Mouse (Mus musculus): ENCODE measurements at regions not wholly inside any gene's neighbourhood (a gene's known extent, or its start where the extent isn't known, plus 50 kb on each side); places are given as distances from the start of the nearest gene placed in this dataset.

DNA sequence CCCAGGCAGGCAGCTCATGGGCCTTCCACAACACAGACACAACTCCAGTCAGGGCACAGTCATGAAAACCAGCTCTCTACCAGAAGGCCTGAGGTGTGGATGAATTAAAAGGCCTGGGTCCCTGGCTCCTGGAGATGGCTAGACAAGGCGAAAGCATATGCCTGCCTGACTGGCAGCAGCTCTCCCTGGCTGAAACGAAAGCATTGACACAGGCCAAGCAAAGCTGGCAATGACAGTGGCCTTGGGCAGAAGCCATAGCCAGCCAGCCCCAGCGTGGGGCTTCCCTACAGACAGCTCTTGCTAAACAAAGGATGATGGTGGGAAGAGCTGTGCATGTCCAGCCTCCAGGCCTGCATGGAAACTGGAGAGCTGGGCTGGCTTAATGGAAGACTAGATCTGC is 396.9 kb upstream of the Clint1 start:
- DNase-seq = peak; percentile 97

DNA sequence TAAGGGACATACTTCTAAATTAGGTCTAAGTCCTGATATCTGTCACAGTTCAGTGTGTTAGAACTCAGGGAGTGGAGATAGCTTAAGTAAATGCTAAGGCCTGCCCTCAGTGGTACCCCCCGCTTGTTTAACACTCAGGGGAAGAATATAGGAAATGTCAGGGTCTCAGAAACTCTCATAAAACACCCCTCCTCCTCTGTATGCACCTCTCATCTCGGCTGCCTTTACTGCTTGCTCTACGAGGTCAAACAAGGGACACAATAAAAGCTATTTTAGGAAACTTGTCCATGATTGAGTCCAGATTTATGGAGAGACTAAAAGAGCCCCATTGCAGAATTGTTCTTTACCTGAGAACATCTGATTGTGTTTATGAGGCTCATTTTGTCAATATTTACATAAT is 395.1 kb upstream of the Clint1 start:
- no peak for DNase-seq

DNA sequence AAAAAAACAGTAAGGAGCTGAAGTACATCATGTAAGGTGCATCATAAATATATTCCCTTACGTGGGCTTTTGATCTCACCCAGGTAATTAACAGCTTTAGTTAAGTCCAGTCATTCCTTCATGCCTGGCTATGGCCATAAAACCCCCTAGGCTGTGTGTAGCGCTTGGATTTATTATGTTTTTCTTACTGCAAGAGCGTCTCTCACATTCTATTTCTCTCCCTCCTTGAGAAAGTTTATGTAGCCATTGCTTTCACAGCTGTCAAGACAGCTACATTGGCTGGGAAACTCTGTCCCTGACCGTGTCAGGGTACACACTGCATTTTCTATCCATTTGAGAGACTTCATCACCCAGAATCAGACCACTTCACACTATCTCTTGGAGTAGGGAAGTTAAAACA is 394.3 kb upstream of the Clint1 start:
- DNase-seq = no peak

DNA sequence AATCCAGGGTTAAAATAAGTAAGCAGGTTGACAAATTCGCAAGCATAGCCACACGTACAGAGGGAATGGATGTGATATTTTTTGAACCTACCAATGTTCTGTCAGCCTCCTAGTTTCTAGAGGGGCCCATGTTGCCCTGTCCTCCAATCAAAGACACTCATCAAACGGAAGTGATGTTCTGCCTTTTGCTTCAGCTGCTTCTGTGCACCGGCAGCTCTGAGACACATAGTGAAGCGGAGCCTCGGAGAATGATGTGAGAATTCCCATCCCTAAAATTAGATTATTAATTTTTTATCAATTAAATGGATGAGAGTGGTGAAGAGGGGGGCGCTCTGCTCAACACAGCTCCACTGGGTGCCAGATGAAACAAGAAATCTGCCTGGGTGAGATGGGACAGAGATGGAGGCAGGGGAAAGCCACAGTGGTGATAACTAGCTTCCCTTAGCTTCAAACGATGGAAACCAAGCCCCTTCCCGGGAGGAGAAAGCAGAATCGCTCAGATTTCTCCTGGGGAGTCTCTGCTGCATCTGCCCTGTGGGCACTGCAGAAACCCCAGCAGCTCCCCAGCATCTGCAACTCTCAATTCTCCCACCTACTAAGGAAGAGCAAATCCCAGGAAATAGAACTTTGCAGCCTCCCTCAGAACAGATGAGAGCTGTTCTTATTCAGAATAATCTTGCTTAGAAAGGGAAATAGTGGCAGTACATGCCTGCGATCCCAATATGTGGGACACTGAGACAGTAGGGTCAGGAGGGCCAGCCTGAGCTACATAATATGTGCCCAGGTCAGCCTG is 391.7 kb upstream of the Clint1 start:
- no peak for DNase-seq

DNA sequence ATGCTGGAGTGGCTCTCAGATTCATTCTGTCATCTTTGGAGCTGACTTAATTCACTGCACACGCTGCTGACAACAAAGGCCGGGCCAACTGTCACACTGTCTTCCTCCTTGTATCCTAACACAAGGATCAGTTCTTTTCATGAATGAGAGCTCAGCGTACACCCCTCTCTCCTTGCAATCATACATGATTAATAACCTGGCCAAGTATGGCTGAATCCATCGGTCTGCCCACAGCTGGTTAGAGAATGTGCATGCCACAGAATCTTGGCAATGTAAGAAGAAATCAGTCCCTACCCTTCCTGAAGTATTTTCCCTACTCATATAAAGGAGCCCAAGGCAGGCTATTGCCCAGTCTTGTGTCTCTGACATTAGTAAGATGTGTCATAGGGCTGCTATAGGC is 387.4 kb upstream of the Clint1 start:
- no peak for DNase-seq

DNA sequence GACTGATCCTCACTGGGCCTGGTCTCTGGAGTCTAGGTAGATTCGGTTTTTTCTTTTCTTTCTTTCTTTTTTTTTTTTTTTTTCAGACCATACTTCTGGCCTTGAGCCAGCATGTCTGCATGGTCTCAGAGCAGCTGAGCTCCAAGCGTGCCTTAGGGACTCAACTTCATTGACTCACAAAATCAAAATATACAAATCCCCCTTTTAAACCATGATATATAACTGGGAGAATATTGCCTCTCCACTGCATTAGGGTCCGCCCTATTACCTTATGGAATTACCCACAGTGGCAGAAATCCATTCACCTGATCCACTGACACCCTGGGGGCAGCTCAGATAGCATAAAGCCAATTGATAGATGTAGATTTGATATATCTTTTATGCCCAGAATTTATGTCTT is 385.5 kb upstream of the Clint1 start:
- DNase-seq = no peak

DNA sequence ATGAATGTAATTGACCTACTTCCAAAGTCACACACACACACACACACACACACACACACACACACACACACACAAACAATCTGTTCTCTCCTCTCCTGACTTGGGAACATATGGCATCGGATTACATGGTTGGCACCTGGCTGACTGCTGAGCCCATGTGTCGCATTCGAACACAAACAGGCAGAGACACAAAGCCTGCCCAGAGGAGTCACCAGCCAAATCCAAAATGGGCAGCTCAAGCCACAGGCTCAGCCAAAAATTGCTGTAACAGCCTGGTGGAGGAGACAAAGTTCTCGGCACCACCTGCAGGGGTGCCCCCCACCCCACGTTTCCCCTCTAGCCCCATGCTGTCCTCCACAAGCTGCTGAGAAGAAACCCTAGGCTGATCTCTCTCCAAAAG is 379.7 kb upstream of the Clint1 start:
- peak; percentile 98 for DNase-seq

DNA sequence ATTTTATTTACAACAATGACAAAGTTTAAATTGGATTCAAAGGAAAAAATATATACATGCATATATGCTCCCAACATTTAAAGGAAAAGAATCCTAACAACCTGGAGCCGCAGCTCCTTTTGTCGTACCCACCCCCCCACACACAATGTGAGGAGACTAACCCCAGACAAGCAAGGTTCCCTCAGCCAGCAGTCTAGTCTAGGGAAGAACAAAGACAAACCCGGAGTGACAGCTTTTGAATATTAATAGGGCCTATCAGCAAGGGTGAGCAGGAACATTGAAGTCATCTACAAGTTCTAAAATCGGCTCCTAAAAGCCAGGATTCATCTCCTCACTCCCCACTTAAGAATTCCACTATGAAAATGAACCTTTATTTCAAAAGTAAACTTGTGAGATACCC is 374.9 kb upstream of the Clint1 start:
- DNase-seq = no peak

DNA sequence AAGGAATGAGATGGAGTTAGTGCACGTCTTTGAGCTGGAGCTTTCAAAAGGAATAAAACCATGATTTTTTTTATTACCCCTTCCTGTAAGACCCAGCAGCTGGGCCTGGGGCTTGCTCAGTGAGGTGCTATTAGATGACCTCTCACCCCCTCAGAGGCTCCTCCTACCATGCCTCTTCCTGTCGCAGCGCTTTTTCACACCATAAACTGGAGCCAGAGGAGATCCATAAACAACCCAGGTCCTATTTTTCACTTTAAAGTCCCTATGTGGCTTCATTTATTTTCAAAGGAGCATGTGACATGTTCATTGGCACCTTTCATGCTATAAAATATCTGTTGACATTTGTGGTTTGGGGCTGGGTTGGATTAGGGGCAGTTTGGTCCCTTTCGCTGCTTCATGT is 365.9 kb upstream of the Clint1 start:
- DNase-seq = no peak

DNA sequence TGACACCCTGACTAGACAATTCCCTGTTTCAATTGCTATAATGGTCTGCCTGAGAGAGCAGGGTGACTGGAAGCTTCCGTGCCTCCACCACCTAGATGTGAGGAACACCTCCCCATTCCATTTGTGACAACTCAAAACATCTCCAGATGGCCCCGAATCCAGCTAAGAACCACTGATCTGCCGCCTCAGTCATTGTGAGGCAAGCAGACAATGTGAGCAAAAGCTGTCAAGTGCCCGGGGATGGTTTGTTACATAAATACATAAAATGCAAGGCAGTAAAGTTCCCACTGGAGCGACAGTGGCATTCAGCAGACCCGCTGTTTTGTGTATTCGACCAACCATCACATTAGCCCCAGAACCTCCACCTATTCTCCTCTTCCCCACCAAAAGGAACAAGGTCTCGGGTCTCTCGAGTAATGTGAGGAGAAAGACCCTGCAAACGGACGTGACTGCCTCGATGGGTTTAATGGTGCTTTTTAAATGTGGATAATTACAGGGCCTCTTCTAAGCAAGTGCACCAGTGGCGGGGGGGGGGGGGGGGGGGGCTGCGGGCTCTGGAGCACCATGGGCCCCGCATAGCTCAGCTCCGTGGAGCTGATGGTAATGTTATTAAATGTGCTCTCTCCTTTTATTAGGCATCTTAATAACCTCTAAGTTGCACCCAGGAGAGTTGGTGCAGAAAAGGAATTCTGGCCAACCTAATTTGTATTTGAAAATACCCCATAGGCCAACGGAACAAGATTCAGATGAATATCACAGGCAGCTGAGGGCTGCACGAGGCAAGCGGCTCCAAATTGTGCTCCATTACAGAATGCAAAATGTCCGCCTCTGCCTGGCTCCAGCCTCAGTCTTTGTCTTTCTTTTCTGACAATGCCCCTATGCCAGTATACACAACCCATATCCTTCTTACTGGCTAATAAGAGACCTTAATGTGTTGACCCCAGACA is 360.6 kb upstream of the Clint1 start:
- no peak for DNase-seq

DNA sequence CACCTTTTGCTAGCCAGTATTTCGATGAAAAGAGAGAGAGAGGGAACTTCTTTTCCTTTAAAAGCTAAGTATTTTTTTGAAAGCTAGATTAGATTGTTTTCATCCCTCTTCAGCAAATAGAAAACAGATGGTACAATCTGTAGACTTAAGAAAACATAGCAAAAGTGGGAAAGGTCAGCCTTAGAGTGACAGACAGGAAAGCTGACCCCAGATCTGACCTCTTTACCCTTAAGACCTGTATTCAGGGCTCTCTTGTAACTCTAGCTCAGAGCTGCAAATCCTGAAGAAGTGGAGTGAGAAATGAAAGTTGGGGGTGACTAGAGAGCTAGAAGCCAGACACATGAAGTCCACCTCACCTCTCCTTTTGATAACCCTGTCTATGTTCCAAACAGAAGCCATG is 356.6 kb upstream of the Clint1 start:
- no peak for DNase-seq

DNA sequence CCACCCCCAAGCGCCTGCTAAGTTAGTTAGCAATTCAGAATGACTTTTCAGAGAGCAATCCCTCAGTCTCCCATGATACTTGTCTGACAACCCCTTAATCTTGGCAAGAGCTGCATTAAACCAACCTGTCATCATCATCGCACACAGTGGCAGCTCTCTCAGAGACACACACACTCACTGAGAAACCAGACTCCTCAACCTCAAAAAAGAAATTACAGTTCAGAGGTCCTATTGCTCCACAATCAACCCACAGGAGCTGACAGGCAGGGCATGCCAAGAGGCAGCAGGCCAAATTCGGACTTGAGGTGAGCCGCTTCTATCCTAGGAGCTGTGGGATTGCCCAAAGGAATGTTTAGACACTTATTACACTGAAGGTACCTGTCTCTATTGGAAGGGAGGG is 343.3 kb upstream of the Clint1 start:
- no peak for DNase-seq

DNA sequence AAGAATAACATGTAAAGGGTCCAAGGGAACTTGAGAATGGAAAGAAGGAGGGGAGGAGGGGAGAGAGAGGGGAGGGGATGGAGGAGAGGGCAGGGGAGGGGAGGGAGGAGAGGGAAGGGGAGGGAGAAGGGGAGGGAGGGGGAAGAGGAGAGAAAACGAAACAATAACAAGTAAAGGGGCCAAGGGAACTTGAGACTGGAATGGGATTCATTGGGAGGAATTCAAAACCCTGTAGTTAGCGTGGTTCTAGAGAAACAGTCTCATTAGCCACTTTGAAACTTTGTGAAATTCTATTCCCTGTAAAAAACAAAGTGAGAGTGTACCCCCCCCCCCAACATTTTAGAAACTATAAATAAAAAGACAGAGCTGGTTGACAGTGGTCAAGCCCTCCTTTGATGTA is 342.6 kb upstream of the Clint1 start:
- no peak for DNase-seq

DNA sequence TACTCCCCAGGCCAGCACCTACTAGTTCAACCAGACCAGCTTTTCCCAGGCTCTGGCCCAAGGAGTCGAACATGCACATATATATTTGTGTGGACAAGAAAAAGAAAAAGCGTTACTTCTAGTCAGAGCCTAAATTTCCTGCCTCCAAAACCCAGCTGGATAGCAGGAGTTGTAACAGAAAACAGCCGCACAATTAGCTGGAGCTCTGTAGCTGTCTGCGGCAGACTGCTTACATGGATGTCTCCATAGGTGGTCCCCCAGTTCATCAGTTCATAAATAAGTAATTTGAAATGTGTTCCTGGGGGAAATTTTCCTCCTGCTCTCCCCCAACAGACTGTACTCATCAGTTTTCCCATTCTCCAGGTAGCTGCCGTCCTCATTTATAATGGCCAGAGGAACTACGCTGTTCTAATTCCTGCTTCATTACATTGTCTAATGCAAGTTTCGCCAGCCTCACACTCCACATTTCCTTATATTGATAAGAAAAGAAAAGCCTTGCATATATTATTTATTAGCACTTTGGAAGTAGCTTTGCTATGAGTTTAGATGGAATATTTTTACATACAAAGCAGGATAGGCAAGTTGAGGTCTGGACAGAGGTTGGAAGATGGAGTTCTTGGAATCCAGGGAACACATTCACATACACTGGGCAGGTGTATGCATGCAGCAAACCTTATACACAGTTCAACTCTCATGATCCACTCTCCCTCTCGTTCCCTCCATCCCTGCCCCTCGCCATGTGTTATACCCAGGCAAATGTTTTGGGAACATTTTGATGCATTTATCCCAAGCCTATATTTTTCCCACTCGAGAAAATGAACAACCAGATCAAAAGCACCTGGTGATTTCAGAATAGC is 337.2 kb upstream of the Clint1 start:
- DNase-seq = no peak

DNA sequence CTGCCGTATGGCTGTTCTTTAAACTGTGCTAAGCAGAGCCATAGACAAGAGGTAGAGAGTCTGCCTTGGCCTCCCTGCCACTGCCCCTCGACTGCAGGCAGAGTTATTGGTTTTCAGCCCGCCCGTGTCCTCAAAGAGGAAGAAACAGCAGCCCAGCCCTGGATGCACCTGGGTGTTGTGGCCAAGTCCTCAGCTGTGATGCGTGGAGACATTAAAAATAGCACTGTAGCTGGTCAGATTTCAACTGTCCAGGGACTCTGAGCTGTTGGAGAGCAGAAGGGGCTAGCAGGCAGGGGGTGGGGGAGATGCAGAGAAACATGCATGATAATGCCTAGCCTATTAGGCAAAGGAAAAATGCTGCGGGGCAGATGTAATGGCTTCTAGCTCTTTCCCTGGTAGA is 327.1 kb upstream of the Clint1 start:
- DNase-seq = no peak

DNA sequence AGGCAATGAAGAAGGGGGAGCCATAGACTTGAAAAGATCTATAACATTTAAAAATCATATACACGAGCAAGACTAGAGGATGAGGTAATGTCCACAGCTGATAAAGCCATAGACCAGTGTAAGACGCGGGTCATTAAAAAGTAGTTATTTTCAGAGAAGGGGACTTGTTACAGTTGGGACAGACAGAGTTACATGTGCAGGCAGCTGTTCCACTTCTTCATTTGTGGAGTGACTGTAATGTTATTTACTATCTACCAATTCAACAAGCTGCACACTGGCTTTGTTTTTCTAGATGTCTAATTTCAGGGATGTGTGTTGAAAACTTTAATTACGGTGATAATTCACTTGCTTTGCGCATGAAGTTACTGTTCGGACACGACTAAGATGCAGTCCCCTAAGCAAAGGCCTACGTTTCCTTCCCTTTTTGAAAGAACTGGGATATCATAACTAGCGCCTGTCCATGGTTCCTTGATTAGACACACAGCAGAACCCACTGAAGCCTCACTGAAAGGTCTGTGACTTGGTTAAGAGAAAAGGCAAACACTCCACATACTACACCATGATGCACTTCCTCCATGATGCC is 320.7 kb upstream of the Clint1 start:
- DNase-seq = no peak

DNA sequence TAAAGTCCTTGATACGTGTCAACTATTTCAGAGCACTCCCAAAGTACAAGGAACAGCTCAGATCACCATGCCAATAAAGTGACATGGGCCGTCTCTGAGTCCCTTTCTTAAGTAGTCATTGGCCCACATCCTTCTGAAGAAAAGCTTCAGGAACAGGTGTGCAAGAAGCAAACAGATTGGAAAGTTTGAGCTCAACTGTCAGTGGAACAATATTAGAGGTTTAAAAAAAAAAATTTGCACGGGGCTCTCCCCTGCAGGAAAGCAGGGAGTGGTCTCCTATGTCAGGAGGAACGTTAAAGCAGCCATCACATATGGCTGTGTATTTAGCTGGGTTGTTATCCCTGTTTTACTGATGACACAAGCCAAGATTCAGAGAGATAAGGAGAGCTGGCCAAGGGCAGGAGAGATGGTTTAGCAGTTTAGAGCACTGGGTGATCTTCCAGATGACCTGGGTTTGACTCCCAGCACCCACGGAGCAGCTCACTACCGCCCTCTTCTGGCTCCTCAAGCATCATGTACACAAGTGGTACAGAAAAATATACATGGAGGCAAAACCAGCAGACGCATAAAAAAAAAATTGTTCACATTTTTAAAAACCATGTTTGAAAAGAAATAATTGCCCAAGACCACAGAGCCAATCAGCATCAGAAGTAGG is 318.3 kb upstream of the Clint1 start:
- DNase-seq = no peak

DNA sequence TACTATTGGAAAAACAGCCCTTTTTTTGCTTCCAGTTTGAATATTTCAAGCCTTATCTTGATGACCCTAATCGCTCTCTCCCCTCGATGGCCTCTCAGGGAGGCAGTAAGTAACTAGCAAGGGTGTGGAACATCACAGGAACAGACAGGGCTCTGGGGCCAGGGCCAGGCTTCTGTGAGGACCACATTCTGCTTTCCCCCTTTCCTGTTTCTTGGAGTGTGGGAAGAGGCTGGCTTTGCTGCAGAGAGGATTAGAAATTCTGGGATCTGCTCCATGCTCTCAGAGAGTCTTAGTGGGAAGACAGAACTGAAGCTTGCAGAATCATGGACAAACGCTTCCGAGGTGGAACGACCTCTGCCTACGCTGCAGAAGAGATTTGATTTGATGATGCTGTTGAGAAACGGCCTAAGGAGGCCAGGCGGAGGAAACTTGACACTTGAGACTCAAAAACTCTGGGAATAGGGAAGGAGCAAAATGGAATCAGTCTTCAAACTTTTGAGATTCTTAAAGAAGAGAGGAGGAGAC is 316.3 kb upstream of the Clint1 start:
- no peak for DNase-seq

DNA sequence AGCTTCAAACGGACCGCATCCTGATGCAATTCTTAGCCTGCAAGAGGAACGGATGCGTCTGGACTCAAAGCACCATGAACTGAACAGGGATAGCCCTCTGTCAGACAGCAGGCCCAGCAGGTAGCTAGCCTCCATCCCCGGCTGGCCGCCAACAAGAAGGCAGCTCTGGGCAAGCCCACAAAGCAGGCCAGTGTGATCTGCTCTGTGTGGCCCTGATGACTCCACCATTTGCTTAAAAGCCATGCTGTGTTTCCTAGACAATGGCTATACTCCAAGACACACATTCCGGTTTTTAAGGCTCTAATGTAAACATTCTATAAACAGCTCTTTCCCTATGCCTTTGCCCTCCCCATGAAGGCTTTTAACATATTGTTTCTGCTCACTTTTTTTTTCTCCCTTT is 313.8 kb upstream of the Clint1 start:
- DNase-seq = peak; percentile 90

DNA sequence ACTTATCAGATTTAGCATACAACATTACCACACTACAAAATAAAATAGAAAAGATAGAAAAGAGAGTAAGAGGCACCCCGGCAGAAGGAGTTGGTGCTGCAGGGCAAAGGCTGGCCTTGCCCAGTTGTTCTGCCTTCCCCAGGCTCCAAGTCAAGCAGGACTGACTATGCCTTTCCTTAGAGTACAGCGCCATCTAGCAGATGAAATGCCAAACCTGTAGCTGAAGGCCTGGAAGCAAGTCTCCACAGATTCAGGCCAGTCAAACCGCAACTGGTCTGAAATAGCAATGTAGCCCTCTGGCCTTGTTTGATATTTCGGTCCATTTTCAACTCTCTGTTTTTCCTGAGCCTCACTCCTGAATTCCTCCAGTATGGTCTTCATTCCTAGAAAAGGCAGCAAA is 312.4 kb upstream of the Clint1 start:
- DNase-seq = peak; percentile 74

DNA sequence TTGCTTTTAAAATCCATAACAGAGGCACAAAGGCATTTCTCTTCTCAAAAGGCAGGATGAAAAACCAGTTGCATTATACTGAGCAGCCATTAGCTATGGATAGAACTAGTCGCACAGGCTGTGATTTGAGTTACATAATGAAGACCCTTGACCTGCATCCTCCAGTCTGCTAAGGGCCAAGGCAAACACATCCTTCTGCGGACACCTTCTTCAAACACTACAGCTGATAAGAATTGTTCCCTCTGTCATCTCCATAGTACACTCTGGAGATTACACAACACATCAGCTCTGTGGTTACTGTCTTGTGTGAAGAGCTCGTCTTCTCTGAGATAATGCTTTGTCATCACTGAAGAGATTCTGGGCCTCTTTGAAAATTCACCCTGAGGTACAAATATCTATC is 307.3 kb upstream of the Clint1 start:
- no peak for DNase-seq
